18 mouse cellular contexts compared by ENCODE assay signal in genomic region chr1:189802575-189802974, GRCm38 (mm10).
A peak's percentile ranks its signal among the peaks of the same experiment; 100 is the strongest.
DNase-seq lines count a peak whose midpoint lies in the region; ATAC-seq and TF ChIP-seq lines count a peak whose summit lies in the region.
"Had no signal": no experiment of that assay in that cellular context is flagged by ENCODE, and none has a peak within 500 bp of the region (broad histone marks: within the 10 kb centered on the region; RNA-seq: fewer than 3 reads in every experiment).

No protein-coding gene starts in this region.

- no peak overlapping the region for H3K27ac ChIP-seq in intestine, postnatal 0 days (ENCODE audit: low read depth, low read length)
- no peak overlapping the region for H3K27ac ChIP-seq in intestine, embryonic 15.5 days
- no peak overlapping the region for H3K27ac ChIP-seq in lung, embryonic 14.5 days (ENCODE audit: low read depth)
- H3K27ac ChIP-seq: embryonic facial prominence, embryonic 15.5 days; limb, embryonic 10.5 days; lung, embryonic 15.5 days; midbrain, embryonic 12.5 days had no signal

- WGBS in intestine, postnatal 0 days: 92% methylated on average over 4 of the region's 4 CpGs
- WGBS in intestine, embryonic 15.5 days: 90% methylated on average over 4 of the region's 4 CpGs
- WGBS in lung, embryonic 14.5 days: 88% methylated on average over 4 of the region's 4 CpGs

- no peak overlapping the region for H3K9ac ChIP-seq in intestine, postnatal 0 days (ENCODE audit: low read depth, low read length)
- no peak overlapping the region for H3K9ac ChIP-seq in intestine, embryonic 15.5 days
- no peak overlapping the region for H3K9ac ChIP-seq in lung, embryonic 14.5 days
- H3K9ac ChIP-seq: embryonic facial prominence, embryonic 15.5 days; lung, embryonic 15.5 days; midbrain, embryonic 12.5 days had no signal

- no peak for DNase-seq in lung, embryonic 14.5 days
- DNase-seq in lung, postnatal 4 days: no peak
- DNase-seq in thymus, postnatal 14 days: peak; percentile 23
- DNase-seq in thymus, postnatal 25 days: no peak
- no peak for DNase-seq in cerebellum, adult 9-11 months
- DNase-seq: adrenal gland, postnatal 10 days; B cell, adult 2 months; cerebellum, adult 8-10 months; gastrocnemius, postnatal 36 days; kidney, adult 11 months; kidney, postnatal 4 days had no signal

- no peak overlapping the region for H3K4me2 ChIP-seq in intestine, postnatal 0 days (replicated peaks; ENCODE audit: low read depth)
- no peak overlapping the region for H3K4me2 ChIP-seq in intestine, embryonic 15.5 days (replicated peaks)
- no peak overlapping the region for H3K4me2 ChIP-seq in lung, embryonic 14.5 days
- H3K4me2 ChIP-seq: embryonic facial prominence, embryonic 15.5 days; lung, embryonic 15.5 days; midbrain, embryonic 12.5 days had no signal

- no peak overlapping the region for H3K4me3 ChIP-seq in intestine, postnatal 0 days (ENCODE audit: low read depth, low read length)
- H3K4me3 ChIP-seq in intestine, embryonic 15.5 days (replicated peaks): no peak overlapping the region
- H3K4me3 ChIP-seq in lung, embryonic 14.5 days (ENCODE audit: low read depth, low read length): no peak overlapping the region
- H3K4me3 ChIP-seq: embryonic facial prominence, embryonic 15.5 days; limb, embryonic 10.5 days; lung, embryonic 15.5 days; midbrain, embryonic 12.5 days had no signal

- H3K4me1 ChIP-seq in intestine, postnatal 0 days (replicated peaks; ENCODE audit: control insufficient read depth, insufficient read depth, low read length): no peaks in the 10 kb centered on the region
- peaks cover 6% of the 10 kb centered on the region; the same call in 1 of the 2 replicates for H3K4me1 ChIP-seq in intestine, embryonic 15.5 days (replicated peaks)
- no peaks in the 10 kb centered on the region for H3K4me1 ChIP-seq in lung, embryonic 14.5 days (ENCODE audit: insufficient read depth)

- H3K36me3 ChIP-seq in intestine, postnatal 0 days (ENCODE audit: control insufficient read depth, insufficient read depth): no peaks in the 10 kb centered on the region
- H3K36me3 ChIP-seq in intestine, embryonic 15.5 days: 0 out of 2 replicates have a peak, but pooled peaks cover 3% of the 10 kb centered on the region
- H3K36me3 ChIP-seq in lung, embryonic 14.5 days (ENCODE audit: insufficient read depth): peaks cover 8% of the 10 kb centered on the region; the same call in 1 of the 2 replicates
- H3K36me3 ChIP-seq: midbrain, embryonic 12.5 days had no signal

- no peaks in the 10 kb centered on the region for H3K9me3 ChIP-seq in intestine, postnatal 0 days (ENCODE audit: control insufficient read depth)
- H3K9me3 ChIP-seq in intestine, embryonic 15.5 days: no peaks in the 10 kb centered on the region
- no peaks in the 10 kb centered on the region for H3K9me3 ChIP-seq in lung, embryonic 14.5 days (ENCODE audit: low read depth, low read length)
- H3K9me3 ChIP-seq: embryonic facial prominence, embryonic 15.5 days; limb, embryonic 10.5 days; lung, embryonic 15.5 days had no signal

- ATAC-seq in intestine, postnatal 0 days: no peak
- no peak for ATAC-seq in intestine, embryonic 15.5 days
- no peak for ATAC-seq in lung, embryonic 14.5 days (ENCODE audit: insufficient read depth)
- ATAC-seq: hindbrain, embryonic 16.5 days had no signal

- peak; percentile 30 for TF ChIP-seq CTCF in intestine, postnatal 0 days (IDR thresholded peaks at IDR 0.05; ENCODE audit: low read depth)
- TF ChIP-seq CTCF in lung, embryonic 14.5 days (IDR thresholded peaks at IDR 0.05; ENCODE audit: low read depth): peak; percentile 35

- no peaks in the 10 kb centered on the region for H3K27me3 ChIP-seq in intestine, postnatal 0 days (replicated peaks; ENCODE audit: control insufficient read depth, insufficient read depth, low read length)
- no peaks in the 10 kb centered on the region for H3K27me3 ChIP-seq in intestine, embryonic 15.5 days (replicated peaks)
- H3K27me3 ChIP-seq in lung, embryonic 14.5 days (ENCODE audit: insufficient read depth, low read length): no peaks in the 10 kb centered on the region
- H3K27me3 ChIP-seq: embryonic facial prominence, embryonic 15.5 days; lung, embryonic 15.5 days; midbrain, embryonic 12.5 days had no signal
